Mouse (Mus musculus) heart, postnatal 0 days (tissue): ENCODE data around the gene Sin3b.

Source experiments
- CTCF ChIP-seq: IDR thresholded peaks from 2 replicates; pipeline ENCODE4 v1.5.1; 2016; ENCODE audit warnings: antibody characterized with exemption, control low read depth, low read depth
- EP300 ChIP-seq: IDR thresholded peaks from 2 replicates; pipeline ENCODE4 v1.6.1; 2016; ENCODE audit warnings: antibody characterized with exemption, low read depth

GRCm38 (mm10) chr8:72780644-72781043 is 57.6 kb downstream of the Sin3b start:
- TF ChIP-seq CTCF (no peak), EP300 (no peak)
